Mouse (Mus musculus): ENCODE data around the gene Lfng.

The Lfng gene

DNA sequence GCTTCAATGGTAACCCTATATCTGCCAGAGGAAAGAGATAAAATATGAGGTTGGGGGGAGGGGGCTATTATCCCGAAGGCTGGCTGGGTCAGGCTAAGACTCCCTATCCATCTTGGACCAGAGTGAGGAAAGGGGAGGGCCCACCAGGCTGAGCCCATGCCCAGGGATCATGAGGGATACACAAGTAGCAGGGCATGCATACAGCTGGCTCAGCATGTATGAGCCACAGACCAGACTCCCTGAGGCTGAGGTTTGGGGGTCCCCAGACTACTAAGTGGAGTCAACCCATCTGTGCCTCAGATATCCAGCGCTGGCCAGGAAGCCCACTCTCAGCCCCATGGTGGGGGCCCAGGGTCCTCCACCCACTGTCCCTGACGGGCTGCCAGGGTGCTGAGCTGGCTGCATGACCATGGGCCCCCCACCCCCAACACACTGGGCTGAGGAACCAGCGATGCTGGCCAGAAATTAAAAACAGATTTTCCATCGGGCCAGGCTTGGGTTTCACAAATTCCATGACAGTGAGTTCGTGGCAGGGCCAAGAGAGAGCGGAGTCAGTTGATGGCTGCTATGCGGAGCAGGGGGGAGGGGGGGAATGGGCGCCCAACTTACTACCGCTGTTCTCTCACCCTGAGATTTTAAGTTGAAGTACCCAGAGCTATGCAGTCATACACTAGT lies 34.3 kb downstream of the Lfng start:
- DNase-seq (ENCODE audit: low read depth), result peak; percentile 97

DNA sequence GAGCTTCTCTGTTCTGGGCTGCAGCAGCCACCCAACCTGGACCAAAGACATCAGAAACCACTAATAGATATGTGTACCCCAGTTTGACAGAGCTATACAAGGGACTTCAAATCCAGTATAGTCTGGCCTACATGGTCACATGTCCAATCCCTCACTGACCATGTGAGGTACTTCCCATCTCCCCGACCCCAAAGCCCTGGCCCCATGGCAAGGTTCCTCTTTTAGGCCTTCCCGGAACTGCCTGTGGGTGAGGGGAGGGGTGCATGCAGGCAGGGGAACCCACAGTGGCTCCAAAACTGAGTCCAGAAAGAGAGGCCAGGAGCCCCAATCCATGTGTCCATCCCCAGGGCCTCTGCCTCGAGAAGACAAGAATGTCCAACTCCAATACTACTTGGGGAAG lies 35.0 kb downstream of the Lfng start:
- DNase-seq (ENCODE audit: low read depth), result peak; percentile 53

DNA sequence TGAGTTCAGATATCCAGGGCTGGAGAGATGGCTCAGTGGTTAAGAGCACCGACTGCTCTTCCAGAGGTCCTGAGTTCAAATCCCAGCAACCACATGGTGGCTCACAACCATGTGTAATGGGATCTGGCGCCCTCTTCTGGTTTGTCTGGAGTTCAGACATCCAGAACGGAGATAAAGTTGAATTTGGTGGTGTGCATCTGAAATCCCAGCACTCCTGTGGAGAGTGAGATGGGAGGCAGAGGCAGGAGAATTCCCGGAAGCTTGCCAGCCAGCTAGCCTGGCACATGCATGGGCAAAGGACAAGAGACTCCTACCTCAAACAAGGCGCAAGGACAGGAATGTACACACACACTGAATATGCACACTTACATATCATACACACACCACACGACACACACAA lies 37.1 kb downstream of the Lfng start:
- DNase-seq (ENCODE audit: low read depth), result no peak

DNA sequence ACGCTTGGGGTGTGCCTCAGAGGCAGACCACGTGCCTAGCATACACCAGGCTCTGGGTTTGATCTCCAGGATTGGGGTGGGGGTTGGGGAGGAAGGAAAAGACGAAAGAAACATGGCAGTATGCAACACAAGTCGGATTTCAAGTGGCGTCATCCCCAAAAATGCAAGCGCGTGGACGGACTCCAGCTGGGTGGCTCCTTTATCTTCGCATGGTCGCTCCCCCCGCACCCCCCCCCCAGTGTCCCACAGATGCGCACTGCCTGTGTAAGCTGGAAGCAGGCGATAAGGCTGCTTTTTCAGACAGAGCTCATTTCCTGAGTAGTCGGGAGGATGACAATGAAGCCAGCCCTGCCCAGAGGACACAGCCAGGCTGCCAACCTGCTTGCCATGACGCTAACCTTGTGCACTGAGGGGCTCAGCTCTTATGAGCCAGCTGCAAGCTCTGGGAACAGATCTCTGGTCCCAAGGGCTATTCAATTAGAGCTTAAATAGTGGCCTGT lies 37.6 kb downstream of the Lfng start:
- no peak for DNase-seq (ENCODE audit: low read depth)

DNA sequence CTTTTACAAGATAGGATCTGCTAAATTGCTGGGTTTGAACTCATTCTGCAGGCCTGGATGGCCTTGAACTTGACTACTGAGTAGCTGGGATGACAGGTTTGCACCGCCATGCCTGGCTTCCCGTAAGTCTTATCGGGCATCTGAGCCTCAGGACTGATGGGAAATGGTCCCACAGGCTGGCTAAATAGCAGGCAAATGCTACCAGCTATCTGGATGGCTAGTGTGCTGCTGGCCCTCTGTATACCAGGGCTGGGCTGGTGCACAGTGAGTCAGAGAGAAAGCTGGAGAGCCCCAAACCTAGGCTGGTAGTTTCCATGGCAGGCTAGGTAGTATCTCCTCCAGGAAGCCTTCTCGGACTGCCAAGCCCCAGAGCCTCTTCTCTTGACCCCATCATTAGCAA lies 38.3 kb downstream of the Lfng start:
- no peak for DNase-seq (ENCODE audit: low read depth)

GRCm38 (mm10) chr5:140646171-140646570 lies 39.1 kb downstream of the Lfng start:
- DNase-seq (ENCODE audit: low read depth), result no peak

DNA sequence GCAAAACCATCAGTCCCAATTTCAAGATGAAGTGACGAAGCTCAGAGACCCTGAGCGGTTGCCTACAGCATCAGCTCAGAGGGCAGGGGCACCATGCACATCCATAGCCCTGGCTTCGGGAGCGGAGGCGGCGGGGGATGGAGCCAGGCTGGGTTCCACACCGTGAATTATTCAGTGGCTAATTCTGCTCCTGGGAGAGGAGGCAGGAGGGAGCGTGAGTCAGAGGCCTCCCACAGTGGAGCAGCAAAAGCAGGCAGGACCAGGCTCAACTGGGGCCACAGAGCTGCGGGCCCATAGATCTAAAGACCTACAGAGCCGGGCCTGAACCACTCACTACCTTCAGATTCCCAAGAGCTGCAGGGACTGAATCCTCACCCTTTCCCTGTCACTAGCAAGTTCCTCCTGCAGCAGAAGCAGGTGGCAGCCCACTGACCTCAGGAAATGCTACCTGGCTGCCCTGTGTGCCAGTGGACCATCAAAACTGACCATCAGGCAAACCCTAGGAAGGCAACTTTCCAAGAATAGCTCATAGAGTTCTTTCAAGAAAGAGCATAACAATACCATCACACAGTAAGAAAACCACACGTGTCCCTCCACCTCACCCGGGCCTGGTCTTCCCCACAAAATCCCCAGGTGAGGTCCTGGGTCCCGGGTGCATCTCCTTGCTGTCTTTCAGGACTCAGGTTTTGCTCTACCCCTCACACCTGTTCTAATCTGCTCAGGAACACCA lies 40.1 kb downstream of the Lfng start:
- DNase-seq (ENCODE audit: low read depth), result peak; percentile 73

DNA sequence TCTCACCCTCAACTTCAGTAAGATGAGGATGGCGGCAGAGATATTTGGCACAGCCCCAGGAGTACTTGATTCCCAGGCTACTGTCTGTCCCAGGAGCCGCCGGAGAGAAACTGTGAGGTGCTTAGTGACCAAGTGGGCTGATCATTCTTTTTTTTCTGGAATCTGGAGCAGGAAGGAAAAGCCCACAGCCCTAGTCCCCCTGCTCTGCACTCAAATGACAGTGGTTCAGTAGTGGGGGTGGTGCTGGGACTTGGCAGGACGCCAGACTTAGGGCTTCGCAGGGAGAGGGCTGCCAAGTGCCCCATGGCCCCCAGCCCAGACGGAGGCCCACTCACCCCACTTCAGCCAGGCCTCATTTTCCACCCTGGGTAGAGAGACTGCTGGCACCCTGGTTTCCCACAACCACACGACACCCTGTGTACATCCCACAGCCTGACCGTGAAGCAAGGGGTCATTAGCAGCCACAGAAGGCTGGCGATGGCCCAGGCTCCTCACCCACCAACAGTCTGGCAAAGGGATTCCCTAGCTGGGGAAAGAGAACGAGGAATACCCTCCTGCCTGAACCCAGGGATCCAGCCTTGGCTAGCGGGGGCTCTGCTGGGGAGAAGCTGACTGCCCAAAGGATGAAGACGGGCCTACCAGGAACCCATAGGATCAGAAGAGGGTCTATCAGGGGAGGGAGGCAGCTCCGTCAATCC lies 40.9 kb downstream of the Lfng start:
- DNase-seq (ENCODE audit: low read depth), result peak; percentile 69

- DNase-seq (ENCODE audit: low read depth), result no peak
These were observed 41.5 kb downstream of the Lfng start, which contains the start of gene Ttyh3 for GRCm38 (mm10) chr5:140648519-140649100. Gene Ttyh3, minus strand, starts transcription at chr5:140649031.

DNA sequence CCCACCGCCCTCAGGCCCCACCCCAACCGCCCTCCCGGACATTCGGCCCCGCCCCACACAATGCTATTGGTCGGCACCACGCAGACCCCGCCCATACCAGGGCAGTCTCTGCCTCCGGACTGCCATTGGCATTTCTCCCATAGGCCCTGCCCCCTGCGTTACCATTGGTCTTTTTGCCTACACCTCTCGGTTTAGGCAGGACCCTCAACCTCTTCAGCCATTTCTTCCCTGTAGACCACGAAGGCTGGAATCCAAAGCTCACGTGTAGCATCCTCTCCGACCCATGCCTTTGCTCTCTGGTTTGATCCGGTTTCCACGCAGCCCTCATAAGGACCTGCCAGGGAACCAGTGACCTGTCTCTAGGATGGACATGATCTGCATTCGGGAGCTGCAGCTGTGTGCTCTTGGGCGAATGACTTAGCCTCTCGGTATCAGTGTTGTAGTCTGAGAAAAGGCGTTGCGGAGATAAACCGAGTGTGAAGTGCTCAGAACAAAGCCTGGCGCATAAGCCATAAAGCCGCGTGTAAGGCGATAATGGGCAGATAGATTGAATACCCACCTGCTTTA lies 42.1 kb downstream of the Lfng start:
- DNase-seq (ENCODE audit: low read depth), result peak; percentile 99

DNA sequence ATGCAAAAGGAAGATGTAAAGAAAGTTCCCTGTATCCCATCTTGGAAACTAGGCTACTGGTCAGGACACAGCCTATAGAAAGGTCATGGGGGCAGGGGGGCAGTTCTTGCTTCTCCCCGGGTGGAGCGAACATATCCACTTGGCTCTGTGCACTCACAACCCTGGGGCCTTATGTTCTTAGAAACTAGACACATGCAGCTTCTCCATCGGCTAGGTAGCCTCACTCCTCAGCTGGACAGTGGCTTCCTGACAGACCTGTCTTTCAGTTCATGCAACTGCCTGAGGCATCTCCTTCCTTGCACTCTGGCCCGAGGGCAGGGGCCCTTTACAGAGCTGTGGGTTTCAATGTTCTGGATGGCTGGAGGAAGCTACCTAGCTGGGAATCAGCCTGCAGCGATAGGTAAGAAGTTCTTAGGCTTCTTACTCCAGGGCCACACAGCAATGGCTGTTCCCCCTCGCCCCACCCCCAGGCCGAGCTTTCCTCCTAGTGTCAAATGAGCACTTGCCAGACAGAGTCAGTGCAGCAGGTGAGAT lies 42.8 kb downstream of the Lfng start:
- no peak for DNase-seq (ENCODE audit: low read depth)

DNA sequence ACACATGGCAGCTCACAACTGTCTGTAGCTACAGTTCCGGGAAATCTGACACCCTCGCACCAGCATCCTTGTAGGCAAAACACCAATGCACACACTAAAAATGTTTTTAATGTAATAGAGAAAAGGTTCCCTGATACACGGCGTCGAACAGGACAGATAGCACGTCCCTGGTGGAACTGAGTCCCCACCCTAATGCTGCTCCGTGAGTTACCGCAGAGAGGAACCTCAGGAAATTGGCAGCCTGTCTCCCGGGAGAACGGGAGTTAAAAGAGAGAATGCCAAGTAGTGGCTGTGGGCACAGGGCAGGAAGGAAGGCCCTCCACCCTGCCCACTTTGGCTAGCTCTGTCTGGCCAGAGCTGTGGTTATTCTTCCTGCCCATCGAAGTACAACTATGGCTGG lies 44.1 kb downstream of the Lfng start:
- no peak for DNase-seq (ENCODE audit: low read depth)

DNA sequence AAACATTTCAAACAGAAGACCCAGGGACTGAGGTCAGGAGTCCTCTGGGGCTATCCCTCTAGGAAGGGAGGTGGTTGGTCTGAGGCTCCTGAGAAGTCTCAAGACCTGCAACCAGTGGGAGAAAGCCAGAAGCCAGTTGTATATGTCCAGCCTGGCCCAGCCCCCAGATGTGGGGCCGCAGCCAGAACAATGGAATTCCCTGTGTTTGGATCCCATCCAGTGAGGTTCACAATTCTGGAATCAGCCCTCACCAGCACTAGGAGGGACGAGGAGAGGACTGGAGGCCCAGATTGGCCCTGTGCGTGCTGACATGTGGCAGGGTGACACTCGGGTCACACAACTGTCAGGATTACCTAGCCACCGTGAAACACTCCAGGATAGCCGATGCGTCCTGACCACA lies 45.5 kb downstream of the Lfng start:
- DNase-seq (ENCODE audit: low read depth), result peak; percentile 71

- no peak for DNase-seq (ENCODE audit: low read depth)
These were observed 47.2 kb downstream of the Lfng start for GRCm38 (mm10) chr5:140654096-140654845.

DNA sequence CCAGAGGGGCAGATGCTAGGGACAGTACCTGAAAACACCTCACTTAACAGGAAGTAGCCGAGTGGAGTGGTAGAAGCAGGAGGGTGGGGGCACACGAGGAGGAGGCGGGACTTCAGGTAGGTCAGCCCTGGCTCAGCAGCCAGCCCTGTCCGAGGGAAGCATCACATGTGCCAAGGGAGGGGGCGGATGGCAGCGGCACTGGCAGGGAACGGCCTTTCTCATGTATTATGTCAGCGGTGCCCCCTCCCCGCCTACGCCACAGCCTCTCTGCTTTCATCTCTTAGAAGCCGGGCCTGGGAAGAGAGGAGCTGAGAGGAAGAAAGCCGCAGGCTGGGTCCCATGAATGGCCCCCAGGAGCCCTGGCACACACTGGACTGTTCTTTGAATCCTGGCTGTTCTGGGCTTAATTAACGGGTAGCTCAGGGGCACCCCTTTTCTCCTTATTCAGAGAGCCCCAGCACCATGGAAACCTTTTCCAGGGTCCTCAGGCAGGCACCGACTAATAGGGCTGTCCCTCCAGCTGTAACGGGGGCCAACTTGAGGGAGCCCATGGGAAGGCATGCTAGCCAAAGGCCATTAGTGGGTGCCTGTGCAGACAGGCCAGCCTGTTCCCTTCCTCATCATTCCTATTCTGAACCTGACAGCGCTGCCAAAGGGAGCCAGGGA lies 52.6 kb downstream of the Lfng start:
- DNase-seq (ENCODE audit: low read depth), result no peak

DNA sequence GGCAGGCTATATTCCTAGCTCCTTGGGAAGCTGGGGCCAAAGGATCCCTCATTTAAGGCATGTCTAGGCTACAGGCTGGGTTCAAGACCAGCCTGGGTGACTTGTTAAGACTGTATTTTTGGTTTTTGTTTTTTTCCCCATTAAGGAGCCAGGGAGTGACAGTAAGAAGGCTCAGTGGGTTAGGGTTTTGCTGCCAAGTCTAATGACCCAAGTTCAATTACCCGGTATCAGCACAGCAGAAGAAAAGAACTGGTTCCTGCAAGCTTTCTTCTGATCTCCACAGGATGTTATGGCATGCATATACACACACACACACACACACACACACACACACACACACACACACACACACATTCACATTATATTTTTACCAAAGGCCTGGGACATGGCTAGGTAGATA lies 53.3 kb downstream of the Lfng start:
- DNase-seq (ENCODE audit: low read depth), result no peak

GRCm38 (mm10) chr5:140661427-140661826 lies 54.3 kb downstream of the Lfng start:
- DNase-seq (ENCODE audit: low read depth), result no peak

- DNase-seq (ENCODE audit: low read depth), result no peak
These were observed 54.9 kb downstream of the Lfng start for GRCm38 (mm10) chr5:140661875-140662643.

GRCm38 (mm10) chr5:140662741-140663592 lies 55.8 kb downstream of the Lfng start:
- no peak for DNase-seq (ENCODE audit: low read depth)
